Mouse (Mus musculus) neural tube, embryonic 11.5 days (tissue): Measurements from ENCODE around the gene Rbms1. TPM values are rescaled to one million over a fixed set of nuclear protein-coding genes. Genes with fewer than 3 reads are reported as not detected.
A peak's percentile ranks its signal among the peaks of the same experiment; 100 is the strongest.

Experiments used
- ATAC-seq: fragments of 200-750 bp; cut with Nextera tagmentation; 2 replicates; pipeline ENCODE4 v1.8.0; 2017; ENCODE audit warnings: moderate number of reproducible peaks, mild to moderate bottlenecking, moderate TSS enrichment, moderate library complexity; ENCODE audit not compliant: insufficient read depth, low FRiP score, low TSS enrichment
- DNase-seq: peaks from one replicate; pipeline ENCODE4 v3.0.0-alpha.2; 2015; ENCODE audit warnings: low spot score
- H3K27ac ChIP-seq: fragments of 300-500 bp; sonication (generic); 2 replicates; pipeline ENCODE4 v1.5.1; 2014; ENCODE audit warnings: low read depth, mild to moderate bottlenecking, low read length
- H3K27me3 ChIP-seq: fragments of 300-500 bp; sonication (generic); 2 replicates; pipeline ENCODE4 v1.6.1; 2014; ENCODE audit warnings: mild to moderate bottlenecking, low read length, mixed read lengths; ENCODE audit not compliant: control insufficient read depth, insufficient read depth
- H3K36me3 ChIP-seq: fragments of 300-500 bp; sonication (generic); 2 replicates; pipeline ENCODE4 v1.6.1; 2014; ENCODE audit warnings: mild to moderate bottlenecking, low read length, moderate library complexity, mixed read lengths; ENCODE audit not compliant: control insufficient read depth, insufficient read depth
- H3K4me1 ChIP-seq: fragments of 300-500 bp; sonication (generic); 2 replicates; pipeline ENCODE4 v1.6.1; 2014; ENCODE audit warnings: low read length, mixed read lengths; ENCODE audit not compliant: control insufficient read depth, insufficient read depth
- H3K4me2 ChIP-seq: fragments of 300-500 bp; sonication (generic); 2 replicates; pipeline ENCODE4 v1.6.1; 2014; ENCODE audit warnings: low read depth, mild to moderate bottlenecking, moderate library complexity
- H3K4me3 ChIP-seq: fragments of 300-500 bp; sonication (generic); 2 replicates; pipeline ENCODE4 v1.5.1; 2014; ENCODE audit warnings: low read depth, low read length
- H3K9ac ChIP-seq: fragments of 300-500 bp; sonication (generic); 2 replicates; pipeline ENCODE4 v1.6.1; 2014; ENCODE audit warnings: mild to moderate bottlenecking, low read length
- H3K9me3 ChIP-seq: fragments of 300-500 bp; sonication (generic); 2 replicates; pipeline ENCODE4 v1.6.1; 2016; ENCODE audit warnings: low read length; ENCODE audit not compliant: control insufficient read depth
- WGBS: fragments of 180-500 bp; shearing (Covaris S2); extraction: QIAGEN DNeasy Blood & Tissue Kit; methylation state at CpG from one replicate; pipeline ENCODE4 v1.1.7; 2014; 5-methylcytosine and 5-hydroxymethylcytosine counted together
- polyA plus RNA-seq: library from polyadenylated mRNA; unstranded; fragments of >200 nt; fragmentation: Nextera tagmentation; extraction: Ambion mirVana; gene quantifications from 2 replicates; pipeline ENCODE4 v1.2.1, GENCODE M21; 2014

The Rbms1 gene
- polyA plus RNA-seq, 1 experiment from 2014 or later: 94.8 TPM

DNA sequence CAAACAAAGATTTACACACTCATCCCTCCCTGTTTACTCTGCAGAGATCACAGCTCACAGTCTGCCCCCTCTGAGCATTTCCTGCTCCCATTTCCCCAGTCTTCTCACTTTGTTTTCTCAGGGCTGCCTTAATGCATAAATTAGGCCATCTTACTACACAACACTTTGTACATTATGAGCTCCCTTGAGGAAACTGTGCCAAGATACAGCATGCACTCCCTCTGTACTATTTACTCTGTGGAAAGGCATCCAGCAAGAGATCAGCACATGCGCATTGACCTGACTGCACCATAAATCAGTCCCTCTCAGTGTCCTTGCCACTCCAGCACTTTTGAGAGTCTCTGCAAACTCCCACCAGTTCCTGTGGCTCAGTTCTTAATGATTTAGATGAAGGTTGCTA, 70.0 kb downstream of the Rbms1 start:
- Histone ChIP-seq H3K27me3 (no peaks in the 10 kb centered on the region), H3K4me2 (no peak overlapping the region), H3K9me3 (no peaks in the 10 kb centered on the region), H3K36me3 (no peaks in the 10 kb centered on the region), H3K27ac (no peak overlapping the region), H3K4me3 (no peak overlapping the region), H3K4me1 (no peaks in the 10 kb centered on the region), H3K9ac (no peak overlapping the region)
- no peak for DNase-seq
- ATAC-seq: no peak
- WGBS: 77% methylated on average over 1 of the region's 1 CpGs

DNA sequence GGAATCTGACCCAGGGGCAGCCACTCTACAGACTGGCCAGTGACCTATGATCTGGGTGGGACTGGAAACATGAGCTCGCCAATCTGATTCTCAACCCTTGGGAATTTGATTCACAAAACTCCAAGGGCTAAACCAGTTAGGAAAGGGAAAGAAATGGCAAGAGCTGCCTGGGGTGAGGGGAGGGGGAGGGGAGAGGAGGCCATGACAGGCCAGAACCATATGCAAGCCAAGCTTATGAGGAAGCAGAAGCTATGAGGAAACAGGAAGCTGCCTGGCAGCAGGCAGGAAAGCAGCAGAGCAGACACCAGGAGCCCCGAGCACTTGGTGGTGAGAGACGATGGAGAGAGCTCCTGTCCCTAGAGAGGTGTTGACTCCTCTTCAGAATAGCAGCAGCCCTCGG, 79.1 kb downstream of the Rbms1 start:
- peaks cover 13% of the 10 kb centered on the region for H3K4me1 ChIP-seq
- H3K27me3 ChIP-seq: no peaks in the 10 kb centered on the region
- no peak overlapping the region for H3K9ac ChIP-seq
- H3K9me3 ChIP-seq: no peaks in the 10 kb centered on the region
- H3K4me2 ChIP-seq: no peak overlapping the region
- DNase-seq: no peak
- no peak overlapping the region for H3K4me3 ChIP-seq
- ATAC-seq: no peak
- H3K27ac ChIP-seq: no peak overlapping the region
- no peaks in the 10 kb centered on the region for H3K36me3 ChIP-seq
- WGBS: 40% methylated on average over 4 of the region's 4 CpGs

DNA sequence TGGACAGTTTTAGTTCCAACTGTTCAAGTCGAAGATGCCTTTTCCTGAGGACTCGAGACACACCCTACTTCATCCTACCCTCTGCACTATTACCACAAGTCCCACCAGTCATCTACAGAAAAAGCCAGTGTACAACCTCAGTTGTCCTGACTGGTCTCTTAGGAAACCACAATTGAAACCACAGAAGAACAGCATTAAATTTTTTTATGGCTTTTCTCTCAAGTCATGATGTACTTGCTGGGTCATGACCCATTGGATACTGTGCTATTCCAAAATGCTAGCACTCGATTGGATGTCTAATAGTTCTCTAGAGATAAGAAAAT, 80.0 kb downstream of the Rbms1 start:
- DNase-seq: no peak
- Histone ChIP-seq H3K4me3 (no peak overlapping the region), H3K36me3 (no peaks in the 10 kb centered on the region), H3K9ac (no peak overlapping the region), H3K9me3 (no peaks in the 10 kb centered on the region), H3K27me3 (no peaks in the 10 kb centered on the region), H3K27ac (no peak overlapping the region), H3K4me1 (peaks cover 13% of the 10 kb centered on the region), H3K4me2 (no peak overlapping the region)
- 75% methylated on average over 3 of the region's 3 CpGs for WGBS
- ATAC-seq: no peak

DNA sequence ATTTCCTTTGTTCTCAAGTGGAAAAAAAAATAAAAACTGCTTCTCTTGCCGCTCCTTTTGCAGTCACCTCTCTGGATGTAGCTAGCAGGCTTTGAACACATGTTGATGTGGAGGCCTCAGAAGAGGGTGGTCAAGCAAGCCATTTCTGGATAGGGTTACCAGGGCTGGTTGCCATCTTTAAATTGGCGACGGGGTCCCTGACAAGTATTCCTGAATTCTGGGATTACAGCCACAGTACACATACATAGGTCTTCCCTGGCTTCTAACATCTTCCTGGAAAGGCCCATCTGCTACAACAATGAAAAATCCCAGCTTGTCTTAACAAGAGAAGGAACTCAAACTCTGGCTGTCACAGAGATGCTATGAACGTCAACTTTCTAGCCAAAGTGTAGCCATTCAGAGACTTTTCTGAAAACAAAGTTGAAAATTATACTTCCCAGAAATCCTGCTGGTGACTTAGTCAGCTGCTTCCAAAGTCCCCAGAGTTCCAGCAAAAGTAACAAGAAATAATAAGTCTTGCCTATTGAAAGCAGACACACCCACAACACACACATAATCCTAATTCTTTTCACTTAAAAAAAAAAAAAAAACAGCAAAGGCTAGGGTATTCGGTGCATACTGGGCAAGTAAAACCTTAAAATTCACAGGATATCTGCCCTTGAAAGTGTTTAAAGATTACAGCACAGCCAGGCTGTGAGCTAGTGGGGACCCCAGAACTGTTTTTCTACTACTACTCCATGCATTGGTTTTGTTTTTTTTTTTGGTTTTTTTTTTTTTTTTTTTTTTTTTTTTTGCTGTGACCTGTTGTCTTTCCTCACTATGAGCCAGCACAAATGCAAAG, 80.6 kb downstream of the Rbms1 start:
- no peak overlapping the region for H3K27ac ChIP-seq
- no peaks in the 10 kb centered on the region for H3K36me3 ChIP-seq
- DNase-seq (no peak), ATAC-seq (no peak)
- no peak overlapping the region for H3K4me2 ChIP-seq
- 52% methylated on average over 5 of the region's 5 CpGs for WGBS
- no peaks in the 10 kb centered on the region for H3K27me3 ChIP-seq
- H3K9me3 ChIP-seq: no peaks in the 10 kb centered on the region
- peaks cover 13% of the 10 kb centered on the region for H3K4me1 ChIP-seq
- no peak overlapping the region for H3K9ac ChIP-seq
- no peak overlapping the region for H3K4me3 ChIP-seq

DNA sequence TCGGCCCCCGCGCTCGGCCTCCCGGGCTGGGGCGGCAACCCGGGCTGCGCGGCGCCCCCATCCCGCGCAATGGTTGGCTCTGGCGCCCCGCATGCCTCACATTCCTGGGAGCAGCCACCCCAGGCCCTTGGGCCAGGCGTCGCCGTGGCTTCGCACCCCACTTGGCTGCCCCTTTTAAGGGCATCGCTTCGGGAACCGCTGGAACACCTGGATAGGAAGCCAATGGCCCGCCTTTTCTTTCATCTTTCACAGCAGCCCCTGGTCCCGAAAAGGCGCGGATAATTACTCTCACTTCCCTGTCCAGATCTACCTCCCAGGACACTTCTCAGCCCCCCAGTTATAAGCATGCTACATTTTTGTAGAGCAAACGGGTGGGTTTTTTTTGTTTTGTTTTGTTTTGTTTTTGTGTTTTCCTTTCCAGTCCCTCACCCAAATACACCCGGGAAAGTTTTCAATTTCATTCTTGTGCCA, 81.4 kb downstream of the Rbms1 start:
- H3K9me3 ChIP-seq: no peaks in the 10 kb centered on the region
- H3K27ac ChIP-seq: peak overlapping the region; percentile 81
- H3K9ac ChIP-seq: peak overlapping the region; percentile 94
- peak overlapping the region; percentile 93 for H3K4me3 ChIP-seq
- H3K27me3 ChIP-seq: no peaks in the 10 kb centered on the region
- H3K4me2 ChIP-seq: peak overlapping the region; percentile 91
- no peak; the same call in 1 of the 2 replicates for ATAC-seq
- no peak for DNase-seq
- WGBS: under 1% methylated on average over 18 of the region's 27 CpGs
- H3K4me1 ChIP-seq: peaks cover 16% of the 10 kb centered on the region
- H3K36me3 ChIP-seq: no peaks in the 10 kb centered on the region

DNA sequence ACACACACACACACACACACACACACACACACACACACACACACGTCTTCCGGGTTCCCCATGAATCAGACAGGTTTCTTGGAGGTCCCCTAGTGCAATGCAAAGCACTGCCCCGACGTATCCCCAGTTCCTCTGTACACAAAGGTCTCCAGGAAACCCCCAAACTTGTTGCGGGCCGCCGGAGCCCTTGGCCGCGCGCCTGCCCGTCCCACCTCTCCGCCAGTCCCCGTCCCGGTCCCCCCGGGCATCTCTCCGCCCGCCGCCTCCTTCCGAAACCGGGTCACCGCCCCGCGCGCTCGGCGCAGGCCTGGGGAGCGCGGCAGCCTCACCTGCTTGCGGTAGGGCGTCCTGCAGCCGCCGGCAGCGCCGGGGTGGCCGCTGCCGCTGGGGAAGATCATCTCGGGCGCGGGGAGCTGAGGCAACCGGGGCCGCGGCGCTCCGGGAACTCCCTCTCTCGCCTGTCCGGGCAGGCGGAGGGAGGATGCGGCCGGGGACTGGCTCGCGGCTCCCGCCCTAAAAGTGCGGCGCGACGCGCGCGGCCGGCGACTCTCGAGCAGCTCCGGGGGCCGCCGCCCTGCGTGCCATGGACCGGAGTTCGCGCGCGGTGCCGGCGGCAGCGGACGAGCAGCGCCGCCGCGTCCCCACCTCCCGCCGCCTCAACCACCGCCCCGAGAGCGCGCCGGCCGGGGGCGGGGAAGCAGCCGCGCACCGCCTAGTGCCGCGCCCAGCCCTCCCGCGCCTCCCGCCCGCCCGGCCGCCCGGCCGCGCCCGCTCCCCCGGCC, 82.0 kb downstream of the Rbms1 start:
- peak overlapping the region; percentile 81 for H3K27ac ChIP-seq
- H3K27me3 ChIP-seq: no peaks in the 10 kb centered on the region
- ATAC-seq (peak; percentile 81), DNase-seq (peak; percentile 72)
- peaks cover 16% of the 10 kb centered on the region for H3K4me1 ChIP-seq
- peak overlapping the region; percentile 91 for H3K4me2 ChIP-seq
- under 1% methylated on average over 68 of the region's 104 CpGs for WGBS
- peak overlapping the region; percentile 93 for H3K4me3 ChIP-seq
- H3K9me3 ChIP-seq: no peaks in the 10 kb centered on the region
- H3K9ac ChIP-seq: peak overlapping the region; percentile 94
- no peaks in the 10 kb centered on the region for H3K36me3 ChIP-seq

DNA sequence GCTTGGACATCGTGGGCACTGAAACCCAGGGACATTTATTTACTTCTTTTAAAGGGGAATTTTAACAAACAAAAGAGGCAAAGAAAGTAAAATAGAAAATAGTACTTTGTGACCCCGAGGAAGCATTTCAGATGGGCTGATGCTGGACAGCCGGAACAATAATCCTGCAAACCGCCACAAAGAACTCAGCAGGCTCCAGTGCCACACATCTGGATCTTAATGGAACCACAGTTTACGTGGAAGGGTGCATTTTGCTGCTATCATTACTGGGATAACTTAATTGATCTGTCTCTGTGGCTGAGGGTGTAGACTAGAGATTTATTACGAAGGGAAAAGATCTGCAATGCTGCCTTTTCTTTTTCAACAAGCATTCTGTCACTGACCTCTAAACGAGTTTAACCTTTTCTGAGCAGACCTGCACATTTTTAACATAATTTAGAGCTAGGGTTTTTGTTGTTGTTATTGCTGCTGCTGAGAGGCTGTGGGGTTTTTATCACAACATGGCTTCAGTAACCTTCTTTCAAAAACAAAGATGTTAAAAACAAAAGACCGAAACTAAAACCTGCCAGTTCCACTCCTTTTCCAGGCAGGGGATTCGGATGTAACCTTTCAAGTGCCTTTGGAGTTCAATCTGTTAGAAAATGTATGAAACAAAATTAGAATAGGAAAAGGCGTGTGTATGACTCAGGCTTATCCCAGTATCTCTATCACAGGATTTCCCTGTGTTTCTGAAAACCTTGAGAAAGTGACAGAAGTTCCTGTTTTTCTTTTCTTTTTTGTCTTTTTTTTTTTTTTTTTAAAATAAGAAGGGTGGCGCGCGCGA, 82.8 kb downstream of the Rbms1 start:
- ATAC-seq: no peak
- Histone ChIP-seq H3K27ac (no peak overlapping the region), H3K4me3 (peak overlapping the region; percentile 93), H3K27me3 (no peaks in the 10 kb centered on the region), H3K9ac (peak overlapping the region; percentile 94), H3K9me3 (no peaks in the 10 kb centered on the region), H3K4me1 (peaks cover 16% of the 10 kb centered on the region), H3K4me2 (peak overlapping the region; percentile 91), H3K36me3 (no peaks in the 10 kb centered on the region)
- WGBS: under 1% methylated on average over 14 of the region's 14 CpGs
- DNase-seq: no peak

DNA sequence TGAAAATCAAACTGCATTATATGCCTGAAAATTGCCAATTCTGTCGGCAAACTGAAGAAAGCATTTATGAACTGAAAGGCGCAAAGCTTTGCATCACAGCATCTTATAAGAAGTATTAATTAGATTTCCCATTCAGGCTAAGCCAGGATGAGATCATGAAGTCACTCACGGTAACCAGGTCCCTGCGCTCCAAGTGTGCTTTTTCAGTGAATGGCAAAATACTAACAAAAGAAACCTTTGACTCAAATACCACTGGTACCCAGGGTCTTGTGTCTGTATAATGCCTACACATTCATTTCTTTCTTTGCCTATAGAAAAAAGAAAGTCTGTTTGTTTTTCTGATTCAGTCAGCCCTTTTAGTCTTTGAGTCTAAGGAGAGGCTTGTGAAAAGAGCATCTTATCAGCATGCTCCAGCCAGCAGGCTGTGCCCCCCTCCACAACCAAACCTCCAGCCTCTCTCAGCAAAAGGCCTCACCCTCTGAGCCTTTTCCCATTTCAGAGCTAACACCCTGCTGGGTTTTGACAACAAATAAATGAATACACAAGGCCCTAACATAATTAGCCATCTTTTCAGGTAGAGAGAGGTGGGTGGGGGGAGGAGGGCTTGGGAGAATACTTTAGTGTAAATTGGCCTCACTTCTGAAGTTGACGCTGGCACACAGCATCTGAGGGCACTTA, 83.7 kb downstream of the Rbms1 start:
- no peak overlapping the region for H3K9ac ChIP-seq
- H3K4me3 ChIP-seq: no peak overlapping the region
- H3K27me3 ChIP-seq: no peaks in the 10 kb centered on the region
- H3K36me3 ChIP-seq: no peaks in the 10 kb centered on the region
- DNase-seq: peak; percentile 32
- no peak for ATAC-seq
- peak overlapping the region; percentile 91 for H3K4me2 ChIP-seq
- H3K4me1 ChIP-seq: peaks cover 11% of the 10 kb centered on the region
- 46% methylated on average over 5 of the region's 5 CpGs for WGBS
- no peaks in the 10 kb centered on the region for H3K9me3 ChIP-seq
- H3K27ac ChIP-seq: no peak overlapping the region
